Mouse (Mus musculus) bone marrow, adult 2 months (tissue): ENCODE measurements around the gene Fam71f1. TPM values are rescaled to one million over a fixed set of nuclear protein-coding genes. Genes with fewer than 3 reads are reported as not detected.

ENCODE experiments used
- H3K27ac ChIP-seq: fragments of 200-500 bp; 2 replicates; pipeline ENCODE4 v1.5.1; 2012; ENCODE audit warnings: low read depth, mild to moderate bottlenecking, control low read depth, inconsistent platforms, low read length; ENCODE audit not compliant: control insufficient read depth, poor library complexity, insufficient read depth
- H3K4me1 ChIP-seq: fragments of 200-500 bp; 2 replicates; pipeline ENCODE4 v1.6.1; 2011; ENCODE audit warnings: low read length; ENCODE audit not compliant: control insufficient read depth, insufficient read depth
- H3K4me3 ChIP-seq: fragments of 200-500 bp; replicated peaks from 2 replicates; pipeline ENCODE3; 2011; ENCODE audit warnings: mild to moderate bottlenecking, low read depth, low read length, control low read depth; ENCODE audit not compliant: control insufficient read depth
- CTCF ChIP-seq: fragments of 200-500 bp; IDR thresholded peaks from 2 replicates; pipeline ENCODE4 v1.5.1; 2011; ENCODE audit warnings: low read length, control low read depth; ENCODE audit not compliant: control insufficient read depth, insufficient read depth
- POLR2A ChIP-seq: fragments of 200-500 bp; IDR thresholded peaks from 2 replicates; pipeline ENCODE4 v1.6.1; 2011; ENCODE audit warnings: low read depth, mild to moderate bottlenecking, control low read depth, low read length, borderline replicate concordance; ENCODE audit not compliant: control insufficient read depth
- WGBS: fragments of 180-500 bp; shearing (Covaris S2); methylation state at CpG from one replicate; pipeline ENCODE4 v1.1.7; 2018; 5-methylcytosine and 5-hydroxymethylcytosine counted together
- polyA plus RNA-seq: library from polyadenylated mRNA; stranded (reverse); fragments of >200 nt; gene quantifications from 2 replicates; pipeline ENCODE4 v1.2.4, GENCODE M21; 2011; ENCODE audit warnings: low replicate concordance; ENCODE audit not compliant: missing spikeins, insufficient read depth, insufficient read length

Gene Fam71f1
- polyA plus RNA-seq, 1 experiment = not detected

DNA sequence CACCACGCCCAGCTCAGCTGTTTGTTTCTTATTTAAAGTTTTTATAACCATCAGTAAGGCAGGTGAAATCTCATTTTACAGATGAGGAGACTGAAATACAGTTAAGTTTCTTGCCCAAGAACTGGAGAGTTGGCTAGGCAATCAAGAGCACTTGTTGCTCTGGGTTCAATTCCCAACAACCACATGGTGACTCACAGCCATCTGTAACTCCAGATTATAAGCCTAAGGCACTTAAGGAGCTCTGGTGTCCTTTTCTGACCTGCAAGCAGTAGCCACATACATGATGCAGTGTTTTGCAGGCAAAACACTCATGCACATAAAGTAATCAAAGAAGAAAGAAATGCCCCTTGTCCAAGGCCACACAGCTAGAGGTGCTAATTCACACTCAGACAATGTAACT lies 46.3 kb downstream of the Fam71f1 start:
- WGBS = 85% methylated on average over 1 of the region's 1 CpGs
- no peak overlapping the region for H3K4me3 ChIP-seq
- TF ChIP-seq POLR2A = no peak
- no peak for TF ChIP-seq CTCF

DNA sequence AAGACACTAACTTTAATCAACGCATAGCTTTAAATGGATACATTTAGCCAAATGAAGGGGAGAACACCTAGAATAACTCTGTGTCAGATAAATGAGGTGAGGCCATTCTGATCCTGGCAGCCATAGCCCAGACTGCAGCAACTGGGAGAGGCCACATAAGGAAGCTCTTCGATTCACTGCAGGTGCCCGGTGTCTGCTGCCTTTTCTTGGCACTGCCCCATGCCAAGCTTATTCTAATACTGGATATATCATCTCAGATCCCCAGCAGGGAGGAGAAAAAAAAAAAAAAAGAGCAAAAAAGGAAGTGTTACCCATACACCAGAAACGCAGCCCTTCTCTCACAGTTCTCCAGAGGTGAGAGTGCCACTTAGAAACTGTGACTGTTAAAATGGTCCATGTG lies 58.4 kb downstream of the Fam71f1 start:
- no peak overlapping the region for H3K4me3 ChIP-seq
- WGBS = 60% methylated on average over 4 of the region's 4 CpGs
- no peak for TF ChIP-seq CTCF
- no peak for TF ChIP-seq POLR2A
- no peaks in the 10 kb centered on the region for H3K4me1 ChIP-seq
- H3K27ac ChIP-seq = no peak overlapping the region

More for the DNA sequence above, 46.3 kb downstream of the Fam71f1 start:
- Histone ChIP-seq H3K4me1 (no peaks in the 10 kb centered on the region), H3K27ac (no peak overlapping the region)

DNA sequence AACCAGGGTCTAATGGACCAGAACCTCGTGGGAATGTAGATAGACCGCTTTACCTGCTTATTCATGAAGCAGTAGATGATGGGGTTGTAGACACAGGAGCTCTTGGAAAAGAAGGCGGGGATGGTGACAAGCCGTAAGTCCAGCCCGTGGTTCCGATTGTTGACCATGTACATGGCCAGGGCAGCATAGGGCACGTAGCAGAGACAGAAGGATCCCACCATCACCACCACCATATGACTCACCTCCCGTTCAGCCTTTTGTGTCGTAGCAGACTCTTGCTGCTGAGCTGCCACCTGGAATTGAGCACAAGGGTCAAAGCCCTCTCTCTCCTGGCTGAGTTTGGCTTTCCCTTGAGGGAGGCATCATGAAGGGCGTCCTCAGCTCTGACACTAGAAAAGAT lies 59.7 kb downstream of the Fam71f1 start:
- no peak for TF ChIP-seq POLR2A
- TF ChIP-seq CTCF = no peak
- WGBS = 86% methylated on average over 10 of the region's 10 CpGs
- Histone ChIP-seq H3K27ac (no peak overlapping the region), H3K4me1 (no peaks in the 10 kb centered on the region), H3K4me3 (no peak overlapping the region)

DNA sequence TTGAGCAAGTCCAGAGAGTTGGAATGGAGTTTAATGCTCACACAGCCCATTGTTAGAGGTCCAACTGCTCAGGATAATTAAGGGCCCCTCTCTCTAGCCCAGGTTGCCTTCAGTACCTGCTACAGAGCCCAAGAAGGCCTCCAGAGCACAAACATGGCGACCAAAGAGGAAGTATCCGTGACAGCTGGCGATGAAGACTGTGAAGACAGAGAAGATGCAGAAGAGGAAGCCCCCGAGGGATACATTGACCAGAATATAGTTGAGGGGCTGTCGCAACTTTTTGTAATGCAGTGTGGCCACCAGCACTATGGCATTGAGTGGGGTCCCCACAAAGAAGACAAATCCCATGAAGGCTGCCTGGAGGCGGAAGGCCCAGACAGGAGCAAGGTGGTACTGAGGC lies 61.0 kb downstream of the Fam71f1 start:
- TF ChIP-seq POLR2A = no peak
- no peak for TF ChIP-seq CTCF
- Histone ChIP-seq H3K4me1 (no peaks in the 10 kb centered on the region), H3K27ac (no peak overlapping the region), H3K4me3 (no peak overlapping the region)
- WGBS = 44% methylated on average over 6 of the region's 6 CpGs

DNA sequence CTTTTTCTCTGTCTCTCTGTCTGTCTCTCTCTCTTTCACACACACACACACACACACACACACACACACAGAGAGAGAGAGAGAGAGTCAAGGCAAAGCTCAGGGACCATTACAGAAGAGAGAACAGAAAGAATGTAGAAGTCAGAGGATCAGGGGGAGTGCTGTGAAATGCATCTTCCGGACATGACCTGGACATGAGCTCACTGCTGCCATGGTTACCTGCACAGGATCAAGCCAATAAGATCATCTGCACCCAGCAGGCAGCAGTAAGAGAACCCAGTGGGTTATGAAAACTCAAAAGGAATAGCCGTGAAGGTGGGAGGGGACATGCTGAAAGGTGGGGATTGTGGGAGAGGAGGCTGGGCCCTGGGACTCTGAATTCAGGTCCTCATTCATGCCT lies 63.5 kb downstream of the Fam71f1 start:
- H3K27ac ChIP-seq = no peak overlapping the region
- 72% methylated on average over 2 of the region's 2 CpGs for WGBS
- no peaks in the 10 kb centered on the region for H3K4me1 ChIP-seq
- H3K4me3 ChIP-seq = no peak overlapping the region
- TF ChIP-seq POLR2A (no peak), CTCF (no peak)

Other genes with a start within 250 kb of the Fam71f1 start
- gene Rbm28, start 154.1 kb upstream of the Fam71f1 start, polyA plus RNA-seq = 12.3 and 21.5 TPM in 2 replicates
- not detected in 2 replicates for gene Prrt4, start 139.6 kb upstream of the Fam71f1 start, polyA plus RNA-seq
- 8.6 and 29.9 TPM in 2 replicates for gene Impdh1, start 102.8 kb upstream of the Fam71f1 start, polyA plus RNA-seq
- gene Hilpda, start 46.7 kb upstream of the Fam71f1 start, polyA plus RNA-seq = 2.7 and 12.5 TPM in 2 replicates
- not detected in 2 replicates for gene Fam71f2, start 39.5 kb upstream of the Fam71f1 start, polyA plus RNA-seq
- gene Calu, start 28.9 kb downstream of the Fam71f1 start, polyA plus RNA-seq = 18.1 and 57.8 TPM in 2 replicates
- gene Opn1sw, start 69.3 kb downstream of the Fam71f1 start, polyA plus RNA-seq = not detected in 2 replicates
- gene Ccdc136, start 77.2 kb downstream of the Fam71f1 start, polyA plus RNA-seq = 4.1 TPM in 1 of 2 replicates, not detected in the other
- 0.40 TPM in 1 of 2 replicates, not detected in the other for gene Flnc, start 114.1 kb downstream of the Fam71f1 start, polyA plus RNA-seq
- 123 and 143 TPM in 2 replicates for gene Atp6v1f, start 148.6 kb downstream of the Fam71f1 start, polyA plus RNA-seq
- not detected in 2 replicates for gene Atp6v1fnb, start 152.3 kb downstream of the Fam71f1 start, polyA plus RNA-seq
- not detected in 2 replicates for gene Kcp, start 188.8 kb downstream of the Fam71f1 start, polyA plus RNA-seq
- 26.7 and 47.1 TPM in 2 replicates for gene Irf5, start 207.5 kb downstream of the Fam71f1 start, polyA plus RNA-seq